13 mouse cellular contexts compared by ENCODE assay signal in genomic region chr5:3652903-3653575, GRCm38 (mm10). TPM values are rescaled to one million over a fixed set of nuclear protein-coding genes. Genes with fewer than 3 reads are reported as not detected.
"Had no signal": no experiment of that assay in that cellular context is flagged by ENCODE, and none has a peak within 500 bp of the region (broad histone marks: within the 10 kb centered on the region; RNA-seq: fewer than 3 reads in every experiment).

No protein-coding gene starts in this region.

RNA-seq across cellular contexts. Expression of gene Tmbim7, which starts 2.1 kb away (rescaled TPM):
- total RNA-seq: neutrophil, adult 5-6 weeks had no signal
- polyA plus RNA-seq: neural tube, embryonic 13.5 days; neural tube, embryonic 14.5 days; neural tube, embryonic 15.5 days; small intestine, adult 2 months; spleen, adult 2 months; stomach, embryonic 14.5 days; stomach, embryonic 15.5 days; stomach, embryonic 16.5 days; stomach, postnatal 0 days; thymus, adult 2 months; thymus, postnatal 0 days; urinary bladder, adult 2 months had no signal
